Mouse (Mus musculus) midbrain, embryonic 15.5 days (tissue): ENCODE data around the gene Atl1. TPM values are rescaled to one million over a fixed set of nuclear protein-coding genes. Genes with fewer than 3 reads are reported as not detected.

ENCODE experiments used
- ATAC-seq: fragments of 200-750 bp; cut with Nextera tagmentation; replicated peaks from 2 replicates; pipeline ENCODE4 v1.8.0; 2017; ENCODE audit warnings: moderate TSS enrichment
- H3K27ac ChIP-seq: fragments of 300-500 bp; sonication (generic); 2 replicates; pipeline ENCODE4 v1.5.1; 2015; ENCODE audit warnings: mild to moderate bottlenecking, inconsistent platforms
- H3K27me3 ChIP-seq: fragments of 300-500 bp; sonication (generic); replicated peaks from 2 replicates; pipeline ENCODE4 v1.6.1; 2015; ENCODE audit warnings: inconsistent platforms
- H3K36me3 ChIP-seq: fragments of 300-500 bp; sonication (generic); replicated peaks from 2 replicates; pipeline ENCODE4 v1.6.1; 2015; ENCODE audit warnings: inconsistent platforms
- H3K4me1 ChIP-seq: fragments of 300-500 bp; sonication (generic); 2 replicates; pipeline ENCODE4 v1.6.1; 2015; ENCODE audit warnings: inconsistent platforms
- H3K4me2 ChIP-seq: fragments of 300-500 bp; sonication (generic); 2 replicates; pipeline ENCODE4 v1.6.1; 2015; ENCODE audit warnings: inconsistent platforms, mild to moderate bottlenecking, moderate library complexity
- H3K4me3 ChIP-seq: fragments of 300-500 bp; sonication (generic); 2 replicates; pipeline ENCODE4 v1.5.1; 2015; ENCODE audit warnings: mild to moderate bottlenecking, inconsistent platforms
- H3K9ac ChIP-seq: fragments of 300-500 bp; sonication (generic); 2 replicates; pipeline ENCODE4 v1.6.1; 2015; ENCODE audit warnings: mild to moderate bottlenecking, inconsistent platforms
- H3K9me3 ChIP-seq: fragments of 300-500 bp; sonication (generic); 2 replicates; pipeline ENCODE4 v1.6.1; 2016; ENCODE audit warnings: inconsistent platforms
- whole genome bisulfite sequencing: fragments of 180-500 bp; shearing (Covaris S2); methylation state at CpG from one replicate; pipeline ENCODE4 v1.1.7; 2015; ENCODE audit warnings: mixed read lengths; 5-methylcytosine and 5-hydroxymethylcytosine counted together
- polyA plus RNA-seq: library from polyadenylated mRNA; unstranded; fragments of >200 nt; fragmentation: Nextera tagmentation; extraction: Ambion mirVana; gene quantifications from 2 replicates; pipeline ENCODE4 v1.2.1, GENCODE M21; 2015

Gene Atl1
- 144 and 167 TPM in 2 replicates for polyA plus RNA-seq

- Histone ChIP-seq H3K9ac (peak within 1 kb of the TSS; percentile 96), H3K4me2 (peak within 1 kb of the TSS; percentile 69), H3K9me3 (no peaks in the 10 kb centered on the region), H3K36me3 (no peaks in the 10 kb centered on the region), H3K27me3 (no peaks in the 10 kb centered on the region), H3K4me1 (peaks cover 33% of the 10 kb centered on the region), H3K4me3 (peak within 1 kb of the TSS; percentile 96), H3K27ac (peak within 1 kb of the TSS; percentile 98)
- WGBS = under 1% methylated on average over 118 of the region's 118 CpGs
- ATAC-seq = peak; percentile 97
Measured at GRCm38 (mm10) chr12:69892371-69893251, at the start of gene Atl1, which contains the start of gene Map4k5. Gene Atl1, plus strand, starts transcription at chr12:69892614. Gene Map4k5, minus strand, starts transcription at chr12:69893200.

- H3K4me2 ChIP-seq = peak overlapping the region; percentile 14; the same call in 1 of the 2 replicates
- H3K36me3 ChIP-seq = peaks cover 13% of the 10 kb centered on the region; the same call in 1 of the 2 replicates
- peak; percentile 93 for ATAC-seq
- H3K27me3 ChIP-seq = no peaks in the 10 kb centered on the region
- no peaks in the 10 kb centered on the region for H3K9me3 ChIP-seq
- no peak overlapping the region for H3K9ac ChIP-seq
- 47% methylated on average over 19 of the region's 19 CpGs for WGBS
- H3K27ac ChIP-seq = peak overlapping the region; percentile 55
- H3K4me1 ChIP-seq = peaks cover 11% of the 10 kb centered on the region
- no peak overlapping the region for H3K4me3 ChIP-seq
Measured at GRCm38 (mm10) chr12:69843531-69844445, 48.6 kb upstream of the Atl1 start.

DNA sequence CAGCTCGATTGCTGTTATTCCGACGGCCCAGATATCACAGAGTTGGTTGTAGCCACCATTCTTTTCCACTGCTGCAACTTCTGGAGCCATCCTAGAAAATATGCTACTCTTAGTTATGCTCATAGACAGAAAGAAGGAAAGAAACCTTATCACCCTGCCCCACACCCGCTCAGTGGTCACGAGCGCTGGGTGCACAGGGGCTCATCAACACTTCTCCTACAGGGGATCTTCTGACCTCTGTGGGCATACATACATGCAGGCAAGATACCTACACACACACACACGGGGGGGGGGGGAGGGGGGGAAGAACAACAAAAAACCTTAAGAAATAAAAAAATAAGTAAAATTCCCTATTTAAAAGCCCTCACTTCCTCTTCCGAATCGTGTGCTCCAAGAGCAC lies 46.7 kb upstream of the Atl1 start:
- whole genome bisulfite sequencing = 89% methylated on average over 9 of the region's 9 CpGs
- Histone ChIP-seq H3K9ac (no peak overlapping the region), H3K36me3 (peaks cover 17% of the 10 kb centered on the region; the same call in 1 of the 2 replicates)

GRCm38 (mm10) chr12:69846499-69846898 lies 45.9 kb upstream of the Atl1 start:
- WGBS = 92% methylated on average over 9 of the region's 9 CpGs
- H3K36me3 ChIP-seq = peaks cover 16% of the 10 kb centered on the region; the same call in 1 of the 2 replicates
- ATAC-seq = no peak

More for the DNA sequence above, 46.7 kb upstream of the Atl1 start:
- no peaks in the 10 kb centered on the region for H3K9me3 ChIP-seq
- H3K4me1 ChIP-seq = peaks cover 11% of the 10 kb centered on the region
- ATAC-seq = no peak
- H3K27me3 ChIP-seq = no peaks in the 10 kb centered on the region
- H3K4me2 ChIP-seq = no peak overlapping the region
- H3K4me3 ChIP-seq = no peak overlapping the region
- no peak overlapping the region for H3K27ac ChIP-seq

GRCm38 (mm10) chr12:69848083-69848878 lies 44.1 kb upstream of the Atl1 start:
- 90% methylated on average over 12 of the region's 12 CpGs for WGBS
- Histone ChIP-seq H3K4me1 (peaks cover 7% of the 10 kb centered on the region), H3K36me3 (peaks cover 12% of the 10 kb centered on the region; the same call in 1 of the 2 replicates)

More at GRCm38 (mm10) chr12:69846499-69846898, 45.9 kb upstream of the Atl1 start:
- no peak overlapping the region for H3K9ac ChIP-seq
- no peaks in the 10 kb centered on the region for H3K27me3 ChIP-seq
- H3K27ac ChIP-seq = no peak overlapping the region
- H3K4me1 ChIP-seq = peaks cover 11% of the 10 kb centered on the region
- no peak overlapping the region for H3K4me3 ChIP-seq
- no peak overlapping the region for H3K4me2 ChIP-seq
- no peaks in the 10 kb centered on the region for H3K9me3 ChIP-seq

DNA sequence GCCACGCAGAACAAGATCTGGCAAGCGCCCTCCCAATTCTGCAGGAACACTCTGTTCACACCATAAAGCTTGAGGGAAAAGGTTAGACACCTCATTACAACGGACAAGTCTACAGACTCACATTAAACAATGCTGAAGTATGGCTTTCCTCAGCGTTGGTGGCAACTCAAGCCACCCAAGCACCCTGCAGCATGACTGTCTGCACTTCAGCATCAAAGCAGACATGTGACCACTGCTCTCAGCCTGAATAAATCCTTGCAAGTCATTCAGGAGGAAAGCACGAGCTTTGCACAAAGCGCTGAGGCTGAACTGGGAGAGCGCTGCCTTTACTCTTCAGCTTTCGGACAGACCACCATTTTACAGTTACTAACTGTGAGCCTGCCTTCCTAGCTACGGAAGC lies 40.1 kb upstream of the Atl1 start:
- WGBS = 72% methylated on average over 9 of the region's 9 CpGs
- H3K4me2 ChIP-seq = no peak overlapping the region
- ATAC-seq = no peak
- H3K4me1 ChIP-seq = no peaks in the 10 kb centered on the region
- H3K9me3 ChIP-seq = no peaks in the 10 kb centered on the region
- H3K27ac ChIP-seq = no peak overlapping the region
- H3K36me3 ChIP-seq = peaks cover 13% of the 10 kb centered on the region; the same call in 1 of the 2 replicates
- H3K9ac ChIP-seq = no peak overlapping the region
- H3K27me3 ChIP-seq = no peaks in the 10 kb centered on the region
- no peak overlapping the region for H3K4me3 ChIP-seq

More at GRCm38 (mm10) chr12:69848083-69848878, 44.1 kb upstream of the Atl1 start:
- no peak overlapping the region for H3K27ac ChIP-seq
- no peaks in the 10 kb centered on the region for H3K9me3 ChIP-seq
- H3K9ac ChIP-seq = no peak overlapping the region
- H3K4me2 ChIP-seq = no peak overlapping the region
- no peaks in the 10 kb centered on the region for H3K27me3 ChIP-seq
- no peak overlapping the region for H3K4me3 ChIP-seq
- ATAC-seq = no peak

DNA sequence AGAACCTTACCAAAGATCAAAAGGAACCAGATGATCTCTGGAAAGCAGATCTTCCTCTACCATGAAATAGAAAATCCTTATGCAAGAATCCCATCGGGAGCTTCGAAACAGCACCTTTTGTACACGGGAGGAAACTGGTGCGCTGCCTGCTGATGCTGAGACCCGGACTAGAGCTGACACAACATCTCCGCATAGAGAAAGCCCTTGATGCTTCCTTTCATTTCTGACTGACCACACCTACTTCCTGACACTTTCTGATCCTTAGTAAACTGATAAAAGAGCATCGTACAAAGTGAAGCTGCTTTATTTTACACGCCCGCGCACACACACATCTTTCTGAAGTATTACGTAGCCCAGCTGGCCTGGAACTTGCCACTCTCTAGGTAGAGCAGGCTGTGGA lies 39.0 kb upstream of the Atl1 start:
- H3K4me3 ChIP-seq = no peak overlapping the region
- no peak overlapping the region for H3K4me2 ChIP-seq
- H3K27ac ChIP-seq = no peak overlapping the region
- ATAC-seq = no peak
- WGBS = 88% methylated on average over 11 of the region's 11 CpGs
- H3K27me3 ChIP-seq = no peaks in the 10 kb centered on the region
- no peak overlapping the region for H3K9ac ChIP-seq
- H3K9me3 ChIP-seq = no peaks in the 10 kb centered on the region
- H3K4me1 ChIP-seq = no peaks in the 10 kb centered on the region
- H3K36me3 ChIP-seq = peaks cover 13% of the 10 kb centered on the region; the same call in 1 of the 2 replicates

GRCm38 (mm10) chr12:69853942-69854341 lies 38.5 kb upstream of the Atl1 start:
- H3K27ac ChIP-seq = no peak overlapping the region
- no peaks in the 10 kb centered on the region for H3K27me3 ChIP-seq
- H3K9me3 ChIP-seq = no peaks in the 10 kb centered on the region
- no peaks in the 10 kb centered on the region for H3K4me1 ChIP-seq
- peaks cover 11% of the 10 kb centered on the region; the same call in 1 of the 2 replicates for H3K36me3 ChIP-seq
- H3K4me2 ChIP-seq = no peak overlapping the region
- no peak overlapping the region for H3K4me3 ChIP-seq
- H3K9ac ChIP-seq = no peak overlapping the region
- no peak for ATAC-seq
- 89% methylated on average over 2 of the region's 2 CpGs for WGBS

DNA sequence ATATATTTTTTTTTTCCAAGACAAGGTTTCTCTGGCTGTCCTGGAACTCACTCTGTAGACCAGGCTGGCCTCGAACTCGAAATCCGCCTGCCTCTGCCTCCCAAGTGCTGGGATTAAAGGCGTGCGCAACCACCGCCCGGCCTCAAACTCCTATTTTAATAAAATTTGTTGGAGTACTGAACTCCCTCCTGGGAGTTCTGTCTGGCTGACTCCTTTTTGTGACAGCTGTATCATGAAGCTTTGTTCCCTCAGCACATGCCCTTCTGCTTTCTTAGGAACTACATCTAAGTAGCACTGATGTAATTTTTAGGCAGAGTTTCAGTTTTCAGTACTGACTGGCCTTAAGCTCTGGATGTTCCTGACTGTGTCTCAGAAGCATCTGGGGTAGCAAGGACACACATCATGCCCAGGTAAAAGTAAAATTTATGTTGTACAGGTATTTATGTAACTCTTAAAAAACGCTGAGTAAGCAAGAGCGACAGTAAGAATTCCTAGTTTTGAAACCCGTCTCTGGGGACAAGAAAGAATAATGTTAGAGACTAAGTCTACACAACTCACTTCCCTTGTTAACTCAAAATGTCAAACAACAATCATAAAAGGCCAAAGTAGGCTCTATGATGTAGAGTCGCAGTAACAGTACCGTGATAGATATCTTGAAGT lies 36.6 kb upstream of the Atl1 start:
- no peaks in the 10 kb centered on the region for H3K4me1 ChIP-seq
- H3K9ac ChIP-seq = no peak overlapping the region
- no peaks in the 10 kb centered on the region for H3K27me3 ChIP-seq
- no peak for ATAC-seq
- WGBS = 96% methylated on average over 12 of the region's 12 CpGs
- H3K36me3 ChIP-seq = peaks cover 8% of the 10 kb centered on the region; the same call in 1 of the 2 replicates
- H3K27ac ChIP-seq = no peak overlapping the region
- no peak overlapping the region for H3K4me3 ChIP-seq
- no peaks in the 10 kb centered on the region for H3K9me3 ChIP-seq
- H3K4me2 ChIP-seq = no peak overlapping the region

GRCm38 (mm10) chr12:69856398-69856797 lies 36.0 kb upstream of the Atl1 start:
- H3K4me2 ChIP-seq = no peak overlapping the region
- ATAC-seq = no peak
- H3K9me3 ChIP-seq = no peaks in the 10 kb centered on the region
- H3K36me3 ChIP-seq = peaks cover 8% of the 10 kb centered on the region; the same call in 1 of the 2 replicates
- no peak overlapping the region for H3K9ac ChIP-seq
- H3K4me1 ChIP-seq = no peaks in the 10 kb centered on the region
- H3K4me3 ChIP-seq = no peak overlapping the region
- H3K27ac ChIP-seq = no peak overlapping the region
- no peaks in the 10 kb centered on the region for H3K27me3 ChIP-seq
- 95% methylated on average over 10 of the region's 10 CpGs for WGBS

- no peak overlapping the region for H3K9ac ChIP-seq
- no peak overlapping the region for H3K4me3 ChIP-seq
- H3K36me3 ChIP-seq = peaks cover 8% of the 10 kb centered on the region; the same call in 1 of the 2 replicates
- no peaks in the 10 kb centered on the region for H3K4me1 ChIP-seq
- no peak for ATAC-seq
- H3K9me3 ChIP-seq = no peaks in the 10 kb centered on the region
- no peak overlapping the region for H3K27ac ChIP-seq
- WGBS = 93% methylated on average over 2 of the region's 2 CpGs
- no peak overlapping the region for H3K4me2 ChIP-seq
- H3K27me3 ChIP-seq = no peaks in the 10 kb centered on the region
Measured at GRCm38 (mm10) chr12:69857597-69857996, 34.8 kb upstream of the Atl1 start.
